Mouse (Mus musculus): ENCODE measurements at regions not wholly inside any gene's neighbourhood (a gene's known extent, or its start where the extent isn't known, plus 50 kb on each side); places are given as distances from the start of the nearest gene placed in this dataset.

- Histone ChIP-seq H3K27me3 (ENCODE audit: control insufficient read depth, insufficient read depth, low read length) (no peaks in the 10 kb centered on the region), H3K4me1 (replicated peaks; ENCODE audit: control insufficient read depth, insufficient read depth, low read length) (no peaks in the 10 kb centered on the region), H3K9ac (ENCODE audit: low read length) (no peak overlapping the region), H3K4me2 (ENCODE audit: low read depth, low read length, severe bottlenecking) (no peak overlapping the region), H3K4me3 (ENCODE audit: low read depth, low read length) (no peak overlapping the region), H3K9me3 (ENCODE audit: control insufficient read depth, low read length) (no peaks in the 10 kb centered on the region), H3K36me3 (ENCODE audit: control insufficient read depth, insufficient read depth, low read length) (no peaks in the 10 kb centered on the region), H3K27ac (ENCODE audit: low read depth, low read length) (no peak overlapping the region)
- 93% methylated on average over 3 of the region's 3 CpGs for WGBS
- DNase-seq (ENCODE audit: low spot score) (no peak), ATAC-seq (replicated peaks; ENCODE audit: low FRiP score) (no peak)
Measured at GRCm38 (mm10) chr7:134436917-134437316, 51.5 kb upstream of the D7Ertd443e start.

- DNase-seq (ENCODE audit: low spot score) (no peak), ATAC-seq (replicated peaks; ENCODE audit: low FRiP score) (no peak)
- H3K36me3 ChIP-seq (ENCODE audit: control insufficient read depth, insufficient read depth, low read length) = no peaks in the 10 kb centered on the region
- no peaks in the 10 kb centered on the region for H3K27me3 ChIP-seq (ENCODE audit: control insufficient read depth, insufficient read depth, low read length)
- no peak overlapping the region for H3K4me3 ChIP-seq (ENCODE audit: low read depth, low read length)
- 92% methylated on average over 5 of the region's 5 CpGs for WGBS
- H3K4me1 ChIP-seq (replicated peaks; ENCODE audit: control insufficient read depth, insufficient read depth, low read length) = no peaks in the 10 kb centered on the region
- H3K4me2 ChIP-seq (ENCODE audit: low read depth, low read length, severe bottlenecking) = no peak overlapping the region
- H3K27ac ChIP-seq (ENCODE audit: low read depth, low read length) = no peak overlapping the region
- no peaks in the 10 kb centered on the region for H3K9me3 ChIP-seq (ENCODE audit: control insufficient read depth, low read length)
- no peak overlapping the region for H3K9ac ChIP-seq (ENCODE audit: low read length)
Measured at GRCm38 (mm10) chr7:134439281-134439680, 53.8 kb upstream of the D7Ertd443e start.

- DNase-seq (ENCODE audit: low spot score) = no peak
- H3K4me2 ChIP-seq (ENCODE audit: low read depth, low read length, severe bottlenecking) = no peak overlapping the region
- H3K4me1 ChIP-seq (replicated peaks; ENCODE audit: control insufficient read depth, insufficient read depth, low read length) = no peaks in the 10 kb centered on the region
- ATAC-seq (replicated peaks; ENCODE audit: low FRiP score) = no peak
- no peaks in the 10 kb centered on the region for H3K27me3 ChIP-seq (ENCODE audit: control insufficient read depth, insufficient read depth, low read length)
- H3K36me3 ChIP-seq (ENCODE audit: control insufficient read depth, insufficient read depth, low read length) = no peaks in the 10 kb centered on the region
- no peak overlapping the region for H3K4me3 ChIP-seq (ENCODE audit: low read depth, low read length)
- no peak overlapping the region for H3K27ac ChIP-seq (ENCODE audit: low read depth, low read length)
- H3K9ac ChIP-seq (ENCODE audit: low read length) = no peak overlapping the region
- WGBS = 78% methylated on average over 8 of the region's 8 CpGs
- H3K9me3 ChIP-seq (ENCODE audit: control insufficient read depth, low read length) = no peaks in the 10 kb centered on the region
Measured at GRCm38 (mm10) chr7:134445008-134445806, 59.7 kb upstream of the D7Ertd443e start.

- H3K36me3 ChIP-seq (ENCODE audit: control insufficient read depth, insufficient read depth, low read length) = no peaks in the 10 kb centered on the region
- H3K4me2 ChIP-seq (ENCODE audit: low read depth, low read length, severe bottlenecking) = no peak overlapping the region
- ATAC-seq (replicated peaks; ENCODE audit: low FRiP score) (no peak), DNase-seq (ENCODE audit: low spot score) (no peak)
- H3K4me3 ChIP-seq (ENCODE audit: low read depth, low read length) = no peak overlapping the region
- H3K9ac ChIP-seq (ENCODE audit: low read length) = no peak overlapping the region
- H3K4me1 ChIP-seq (replicated peaks; ENCODE audit: control insufficient read depth, insufficient read depth, low read length) = no peaks in the 10 kb centered on the region
- no peaks in the 10 kb centered on the region for H3K9me3 ChIP-seq (ENCODE audit: control insufficient read depth, low read length)
- H3K27me3 ChIP-seq (ENCODE audit: control insufficient read depth, insufficient read depth, low read length) = no peaks in the 10 kb centered on the region
- H3K27ac ChIP-seq (ENCODE audit: low read depth, low read length) = no peak overlapping the region
Measured at GRCm38 (mm10) chr7:134447648-134448202, 62.3 kb upstream of the D7Ertd443e start.

- H3K9ac ChIP-seq (ENCODE audit: low read length) = no peak overlapping the region
- no peak overlapping the region for H3K27ac ChIP-seq (ENCODE audit: low read depth, low read length)
- no peak overlapping the region for H3K4me3 ChIP-seq (ENCODE audit: low read depth, low read length)
- WGBS = 74% methylated on average over 2 of the region's 2 CpGs
- DNase-seq (ENCODE audit: low spot score) (no peak), ATAC-seq (replicated peaks; ENCODE audit: low FRiP score) (no peak)
- H3K4me2 ChIP-seq (ENCODE audit: low read depth, low read length, severe bottlenecking) = no peak overlapping the region
- H3K36me3 ChIP-seq (ENCODE audit: control insufficient read depth, insufficient read depth, low read length) = no peaks in the 10 kb centered on the region
- no peaks in the 10 kb centered on the region; the same call in 1 of the 2 replicates for H3K9me3 ChIP-seq (ENCODE audit: control insufficient read depth, low read length)
- no peaks in the 10 kb centered on the region for H3K4me1 ChIP-seq (replicated peaks; ENCODE audit: control insufficient read depth, insufficient read depth, low read length)
- no peaks in the 10 kb centered on the region for H3K27me3 ChIP-seq (ENCODE audit: control insufficient read depth, insufficient read depth, low read length)
Measured at GRCm38 (mm10) chr7:134448831-134449230, 63.4 kb upstream of the D7Ertd443e start.

- Histone ChIP-seq H3K9ac (ENCODE audit: low read length) (no peak overlapping the region), H3K4me2 (ENCODE audit: low read depth, low read length, severe bottlenecking) (no peak overlapping the region), H3K27ac (ENCODE audit: low read depth, low read length) (no peak overlapping the region), H3K36me3 (ENCODE audit: control insufficient read depth, insufficient read depth, low read length) (no peaks in the 10 kb centered on the region), H3K4me1 (replicated peaks; ENCODE audit: control insufficient read depth, insufficient read depth, low read length) (no peaks in the 10 kb centered on the region), H3K27me3 (ENCODE audit: control insufficient read depth, insufficient read depth, low read length) (no peaks in the 10 kb centered on the region), H3K4me3 (ENCODE audit: low read depth, low read length) (no peak overlapping the region), H3K9me3 (ENCODE audit: control insufficient read depth, low read length) (no peaks in the 10 kb centered on the region)
- 84% methylated on average over 3 of the region's 3 CpGs for WGBS
- DNase-seq (ENCODE audit: low spot score) = no peak
- no peak for ATAC-seq (replicated peaks; ENCODE audit: low FRiP score)
Measured at GRCm38 (mm10) chr7:134462677-134463076, 77.2 kb upstream of the D7Ertd443e start.

GRCm38 (mm10) chr7:134463380-134463779 lies 77.9 kb upstream of the D7Ertd443e start:
- no peaks in the 10 kb centered on the region for H3K27me3 ChIP-seq (ENCODE audit: control insufficient read depth, insufficient read depth, low read length)
- H3K36me3 ChIP-seq (ENCODE audit: control insufficient read depth, insufficient read depth, low read length) = no peaks in the 10 kb centered on the region
- DNase-seq (ENCODE audit: low spot score) (no peak), ATAC-seq (replicated peaks; ENCODE audit: low FRiP score) (no peak)
- no peaks in the 10 kb centered on the region for H3K9me3 ChIP-seq (ENCODE audit: control insufficient read depth, low read length)
- WGBS = 93% methylated on average over 4 of the region's 4 CpGs
- no peak overlapping the region for H3K27ac ChIP-seq (ENCODE audit: low read depth, low read length)
- H3K4me1 ChIP-seq (replicated peaks; ENCODE audit: control insufficient read depth, insufficient read depth, low read length) = no peaks in the 10 kb centered on the region
- H3K4me2 ChIP-seq (ENCODE audit: low read depth, low read length, severe bottlenecking) = no peak overlapping the region
- no peak overlapping the region for H3K9ac ChIP-seq (ENCODE audit: low read length)
- no peak overlapping the region for H3K4me3 ChIP-seq (ENCODE audit: low read depth, low read length)

GRCm38 (mm10) chr7:134467216-134467615 lies 81.8 kb upstream of the D7Ertd443e start:
- Histone ChIP-seq H3K4me1 (replicated peaks; ENCODE audit: control insufficient read depth, insufficient read depth, low read length) (no peaks in the 10 kb centered on the region), H3K9ac (ENCODE audit: low read length) (no peak overlapping the region), H3K4me2 (ENCODE audit: low read depth, low read length, severe bottlenecking) (no peak overlapping the region), H3K4me3 (ENCODE audit: low read depth, low read length) (no peak overlapping the region), H3K27ac (ENCODE audit: low read depth, low read length) (no peak overlapping the region), H3K27me3 (ENCODE audit: control insufficient read depth, insufficient read depth, low read length) (no peaks in the 10 kb centered on the region), H3K36me3 (ENCODE audit: control insufficient read depth, insufficient read depth, low read length) (no peaks in the 10 kb centered on the region), H3K9me3 (ENCODE audit: control insufficient read depth, low read length) (no peaks in the 10 kb centered on the region)
- ATAC-seq (replicated peaks; ENCODE audit: low FRiP score) (no peak), DNase-seq (ENCODE audit: low spot score) (no peak)
- WGBS = 90% methylated on average over 3 of the region's 3 CpGs

GRCm38 (mm10) chr7:134471286-134471685 lies 85.8 kb upstream of the D7Ertd443e start:
- H3K4me3 ChIP-seq (ENCODE audit: low read depth, low read length) = no peak overlapping the region
- DNase-seq (ENCODE audit: low spot score) (peak; percentile 54), ATAC-seq (replicated peaks; ENCODE audit: low FRiP score) (no peak)
- H3K4me2 ChIP-seq (ENCODE audit: low read depth, low read length, severe bottlenecking) = no peak overlapping the region
- no peaks in the 10 kb centered on the region for H3K9me3 ChIP-seq (ENCODE audit: control insufficient read depth, low read length)
- 29% methylated on average over 2 of the region's 2 CpGs for WGBS
- H3K9ac ChIP-seq (ENCODE audit: low read length) = no peak overlapping the region
- H3K36me3 ChIP-seq (ENCODE audit: control insufficient read depth, insufficient read depth, low read length) = no peaks in the 10 kb centered on the region
- H3K27me3 ChIP-seq (ENCODE audit: control insufficient read depth, insufficient read depth, low read length) = no peaks in the 10 kb centered on the region
- no peaks in the 10 kb centered on the region for H3K4me1 ChIP-seq (replicated peaks; ENCODE audit: control insufficient read depth, insufficient read depth, low read length)
- H3K27ac ChIP-seq (ENCODE audit: low read depth, low read length) = no peak overlapping the region

All from forebrain, embryonic 11.5 days (tissue).